Mouse (Mus musculus) MEL (cell line): ENCODE measurements around the gene Gm49673.
"Not testable (repeated sequence)": the region's sequence is repeated elsewhere in the genome, so short reads cannot be mapped to it uniquely, and the experiment has no call there.

Experiments used
- BHLHE40 ChIP-seq: IDR thresholded peaks from 2 replicates; pipeline ENCODE4 v1.6.1; 2012; ENCODE audit warnings: low read depth, mild to moderate bottlenecking, inconsistent platforms, low read length, improper control_type of control experiment, borderline replicate concordance
- CTCF ChIP-seq, 3 experiments: IDR thresholded peaks in 2 of 3; conservative IDR thresholded peaks in 1 of 3; 2 replicates each; pipeline ENCODE4 v1.5.1; 2011 to 2012; ENCODE audit warnings: low read length in 3 of 3, low read depth in 2 of 3, mild to moderate bottlenecking in 2 of 3, improper control_type of control experiment in 1 of 3, inconsistent platforms in 1 of 3, mixed read lengths in 1 of 3, moderate library complexity in 1 of 3; ENCODE audit not compliant: control insufficient read depth in 1 of 3, insufficient read depth in 1 of 3, poor library complexity in 1 of 3, severe bottlenecking in 1 of 3
- EP300 ChIP-seq, 2 experiments: IDR thresholded peaks; 2 replicates each; pipeline ENCODE4 v1.6.1; 2011; ENCODE audit warnings: improper control_type of control experiment in 2 of 2, low read length in 2 of 2, low read depth in 1 of 2, mild to moderate bottlenecking in 1 of 2
- ETS1 ChIP-seq: IDR thresholded peaks from 2 replicates; pipeline ENCODE4 v1.6.1; 2012; ENCODE audit warnings: low read depth, mild to moderate bottlenecking, inconsistent platforms, low read length, improper control_type of control experiment, moderate library complexity
- GATA1 ChIP-seq: IDR thresholded peaks from 2 replicates; pipeline ENCODE4 v1.6.1; 2011; ENCODE audit warnings: low read depth, low read length, improper control_type of control experiment
- KAT2A ChIP-seq: conservative IDR thresholded peaks from 2 replicates; pipeline ENCODE4 v1.6.1; 2012; ENCODE audit warnings: low read depth, low read length, improper control_type of control experiment, inconsistent platforms
- MYB ChIP-seq: IDR thresholded peaks from 2 replicates; pipeline ENCODE4 v1.6.1; 2011; ENCODE audit warnings: mild to moderate bottlenecking, low read depth, low read length, improper control_type of control experiment
- NRF1 ChIP-seq: IDR thresholded peaks from 2 replicates; pipeline ENCODE4 v1.6.1; 2014; ENCODE audit warnings: low read depth, mild to moderate bottlenecking, inconsistent platforms, low read length, improper control_type of control experiment, moderate library complexity; ENCODE audit not compliant: poor library complexity, insufficient read depth, severe bottlenecking
- POLR2A ChIP-seq, 2 experiments: IDR thresholded peaks; 2 replicates each; pipeline ENCODE4 v1.6.1; 2011 to 2012; ENCODE audit warnings: low read length in 2 of 2, mild to moderate bottlenecking in 2 of 2, control low read depth in 1 of 2, improper control_type of control experiment in 1 of 2, low read depth in 1 of 2, moderate library complexity in 1 of 2; ENCODE audit not compliant: control insufficient read depth in 1 of 2, insufficient read depth in 1 of 2, poor library complexity in 1 of 2
- TAL1 ChIP-seq: IDR thresholded peaks from 2 replicates; pipeline ENCODE4 v1.6.1; 2012; ENCODE audit warnings: mild to moderate bottlenecking, inconsistent platforms, low read length, moderate library complexity, mixed read lengths
- USF2 ChIP-seq, 2 experiments: IDR thresholded peaks; 2 replicates each; pipeline ENCODE4 v1.6.1; 2011 to 2012; ENCODE audit warnings: improper control_type of control experiment in 2 of 2, low read length in 2 of 2, borderline replicate concordance in 1 of 2, inconsistent platforms in 1 of 2, low read depth in 1 of 2, mild to moderate bottlenecking in 1 of 2; ENCODE audit not compliant: insufficient read depth in 1 of 2
- ZC3H11A ChIP-seq: IDR thresholded peaks from 2 replicates; pipeline ENCODE4 v1.6.1; 2012; ENCODE audit warnings: low read depth, mild to moderate bottlenecking, inconsistent platforms, low read length, improper control_type of control experiment

- TF ChIP-seq TAL1; POLR2A (IDR thresholded peaks at IDR 0.05; ENCODE audit: control insufficient read depth in 1 of 2, insufficient read depth in 1 of 2, low read depth in 1 of 2, low read length in 2 of 2, poor library complexity in 1 of 2); NRF1; CTCF (IDR thresholded peaks at IDR 0.05 in 2 of 3, conservative IDR thresholded peaks at IDR 0.05 in 1 of 3; ENCODE audit: control insufficient read depth in 1 of 3, insufficient read depth in 1 of 3, low read depth in 2 of 3, low read length in 3 of 3, poor library complexity in 1 of 3, severe bottlenecking in 1 of 3); USF2 (IDR thresholded peaks at IDR 0.05; ENCODE audit: borderline replicate concordance in 1 of 2, insufficient read depth in 1 of 2, low read depth in 1 of 2, low read length in 2 of 2); ZC3H11A; MYB; ETS1; KAT2A; EP300 (IDR thresholded peaks at IDR 0.05; ENCODE audit: low read depth in 1 of 2, low read length in 2 of 2); GATA1; BHLHE40: not testable (repeated sequence)
Observed at GRCm38 (mm10) chr17:8056637-8057138, 90.9 kb downstream of the Gm49673 start.
